14 mouse cellular contexts compared by ENCODE assay signal in genomic region chr13:45874196-45874595, GRCm38 (mm10).
"Had no signal": no experiment of that assay in that cellular context is flagged by ENCODE, and none has a peak within 500 bp of the region (broad histone marks: within the 10 kb centered on the region; RNA-seq: fewer than 3 reads in every experiment).

No protein-coding gene starts in this region.

- H3K27me3 ChIP-seq: liver, embryonic 13.5 days; midbrain, embryonic 15.5 days; neural tube, embryonic 12.5 days had no signal

- H3K36me3 ChIP-seq: liver, embryonic 13.5 days; midbrain, embryonic 12.5 days; midbrain, embryonic 15.5 days; neural tube, embryonic 12.5 days had no signal

- DNase-seq: kidney, postnatal 25 days; layer of hippocampus, adult 9-11 months; liver, embryonic 13.5 days; lung, adult 2 months; retina, postnatal 1 day; right cerebral cortex, postnatal 25 days; thymus, adult 18-20 months; thymus, postnatal 25 days had no signal

- H3K27ac ChIP-seq: kidney, postnatal 0 days; layer of hippocampus, adult 2 months; liver, embryonic 13.5 days; macrophage; midbrain, embryonic 12.5 days; midbrain, embryonic 15.5 days; neural tube, embryonic 12.5 days had no signal

- H3K9ac ChIP-seq: liver, embryonic 13.5 days; midbrain, embryonic 12.5 days; midbrain, embryonic 15.5 days; neural tube, embryonic 12.5 days had no signal

- H3K4me3 ChIP-seq: layer of hippocampus, adult 2 months; liver, embryonic 13.5 days; midbrain, embryonic 12.5 days; midbrain, embryonic 15.5 days; neural tube, embryonic 12.5 days had no signal

- H3K4me1 ChIP-seq: midbrain, embryonic 15.5 days; neural tube, embryonic 12.5 days had no signal
